Mouse (Mus musculus): ENCODE data around the gene Trmt10a.
A peak's percentile ranks its signal among the peaks of the same experiment; 100 is the strongest.

Trmt10a gene

GRCm38 (mm10) chr3:138197973-138198721, 54.9 kb downstream of the Trmt10a start:
- peak; percentile 81 for DNase-seq

GRCm38 (mm10) chr3:138198722-138199068, 55.4 kb downstream of the Trmt10a start:
- DNase-seq: no peak

- DNase-seq: no peak
These were observed 65.6 kb downstream of the Trmt10a start for GRCm38 (mm10) chr3:138208821-138209220.

Data from layer of hippocampus, adult 9-11 months (tissue).